ENCODE assay signal across 9 mouse cellular contexts in the genomic region with DNA sequence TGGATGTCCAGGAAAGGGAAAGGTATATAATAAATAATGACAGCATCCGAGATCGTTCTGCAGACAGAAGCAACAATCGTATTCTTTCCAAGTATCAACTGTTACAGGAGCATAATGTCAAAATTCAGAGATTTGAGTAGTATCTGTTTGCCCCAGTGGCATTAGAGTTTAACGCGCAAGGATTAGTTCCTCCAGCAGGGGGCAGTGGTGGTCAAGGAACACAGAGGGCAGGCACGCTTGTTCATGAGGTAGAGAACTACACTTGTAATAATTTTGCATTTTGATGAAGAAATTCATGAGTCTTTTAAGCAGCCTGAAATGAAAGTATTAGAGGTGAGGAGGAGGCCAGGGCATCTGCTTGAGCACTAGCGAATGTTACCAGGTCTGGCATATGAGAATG. TPM values are rescaled to one million over a fixed set of nuclear protein-coding genes. Genes with fewer than 3 reads are reported as not detected.
DNase-seq lines count a peak whose midpoint lies in the region; ATAC-seq and TF ChIP-seq lines count a peak whose summit lies in the region.
"Had no signal": no experiment of that assay in that cellular context is flagged by ENCODE, and none has a peak within 500 bp of the region (broad histone marks: within the 10 kb centered on the region; RNA-seq: fewer than 3 reads in every experiment).

No protein-coding gene starts in this region.

- no peak overlapping the region for H3K27ac ChIP-seq in midbrain, embryonic 10.5 days (replicated peaks)
- H3K27ac ChIP-seq in midbrain, embryonic 15.5 days = no peak overlapping the region
- no peak overlapping the region for H3K27ac ChIP-seq in cerebellum, adult 2 months (ENCODE audit: insufficient read depth, low read length)
- H3K27ac ChIP-seq in kidney, postnatal 0 days = no peak overlapping the region
- H3K27ac ChIP-seq in liver, postnatal 0 days (ENCODE audit: low read depth) = no peak overlapping the region
- H3K27ac ChIP-seq: embryonic facial prominence, embryonic 15.5 days had no signal

- H3K4me2 ChIP-seq in midbrain, embryonic 15.5 days = no peak overlapping the region
- no peak overlapping the region for H3K4me2 ChIP-seq in kidney, postnatal 0 days (ENCODE audit: low read length)
- no peak overlapping the region for H3K4me2 ChIP-seq in liver, postnatal 0 days (ENCODE audit: low read depth, low read length)
- H3K4me2 ChIP-seq: embryonic facial prominence, embryonic 15.5 days had no signal

- peak; percentile 96 for TF ChIP-seq CTCF in cerebellum, adult 2 months (IDR thresholded peaks at IDR 0.05; ENCODE audit: borderline replicate concordance, insufficient read depth, low read depth, low read length)
- peak; percentile 98 for TF ChIP-seq CTCF in kidney, postnatal 0 days (IDR thresholded peaks at IDR 0.05; ENCODE audit: low read depth)
- TF ChIP-seq CTCF in liver, postnatal 0 days (IDR thresholded peaks at IDR 0.05; ENCODE audit: low read depth) = peak; percentile 94

- H3K4me1 ChIP-seq in midbrain, embryonic 10.5 days = no peaks in the 10 kb centered on the region
- H3K4me1 ChIP-seq in midbrain, embryonic 15.5 days = no peaks in the 10 kb centered on the region
- no peaks in the 10 kb centered on the region; the same call in 1 of the 2 replicates for H3K4me1 ChIP-seq in cerebellum, adult 2 months (ENCODE audit: control insufficient read depth, insufficient read depth, low read length)
- H3K4me1 ChIP-seq in kidney, postnatal 0 days (replicated peaks; ENCODE audit: insufficient read depth, low read length) = no peaks in the 10 kb centered on the region
- no peaks in the 10 kb centered on the region for H3K4me1 ChIP-seq in liver, postnatal 0 days (ENCODE audit: insufficient read depth)
- H3K4me1 ChIP-seq: embryonic facial prominence, embryonic 15.5 days had no signal

- H3K9ac ChIP-seq in midbrain, embryonic 15.5 days = no peak overlapping the region
- H3K9ac ChIP-seq in kidney, postnatal 0 days (ENCODE audit: low read depth, low read length) = no peak overlapping the region
- H3K9ac ChIP-seq in liver, postnatal 0 days (replicated peaks) = no peak overlapping the region
- H3K9ac ChIP-seq: embryonic facial prominence, embryonic 15.5 days had no signal

- no peak overlapping the region for H3K4me3 ChIP-seq in midbrain, embryonic 10.5 days
- no peak overlapping the region for H3K4me3 ChIP-seq in midbrain, embryonic 15.5 days
- H3K4me3 ChIP-seq in cerebellum, adult 2 months (replicated peaks; ENCODE audit: insufficient read depth, low read depth, low read length) = no peak overlapping the region
- H3K4me3 ChIP-seq in kidney, postnatal 0 days (replicated peaks; ENCODE audit: low read depth, low read length) = no peak overlapping the region
- H3K4me3 ChIP-seq in liver, postnatal 0 days (ENCODE audit: low read depth, low read length) = no peak overlapping the region
- H3K4me3 ChIP-seq: embryonic facial prominence, embryonic 15.5 days had no signal

- H3K27me3 ChIP-seq in midbrain, embryonic 10.5 days (ENCODE audit: low read depth, poor library complexity, severe bottlenecking) = no peaks in the 10 kb centered on the region
- no peaks in the 10 kb centered on the region; the same call in 1 of the 2 replicates for H3K27me3 ChIP-seq in midbrain, embryonic 15.5 days (replicated peaks)
- H3K27me3 ChIP-seq in cerebellum, adult 2 months (ENCODE audit: control insufficient read depth, insufficient read depth, low read length) = no peaks in the 10 kb centered on the region
- H3K27me3 ChIP-seq in kidney, postnatal 0 days (ENCODE audit: insufficient read depth, low read length) = no peaks in the 10 kb centered on the region
- H3K27me3 ChIP-seq in liver, postnatal 0 days (ENCODE audit: insufficient read depth, low read length) = no peaks in the 10 kb centered on the region
- H3K27me3 ChIP-seq: embryonic facial prominence, embryonic 15.5 days had no signal

- WGBS in midbrain, embryonic 10.5 days = 10% methylated on average over 7 of the region's 7 CpGs
- WGBS in midbrain, embryonic 15.5 days = 8% methylated on average over 7 of the region's 7 CpGs
- 8% methylated on average over 7 of the region's 7 CpGs for WGBS in cerebellum, adult 2 months
- 10% methylated on average over 7 of the region's 7 CpGs for WGBS in kidney, postnatal 0 days
- 6% methylated on average over 7 of the region's 7 CpGs for WGBS in liver, postnatal 0 days (ENCODE audit: insufficient replicate concordance)

- H3K9me3 ChIP-seq in midbrain, embryonic 10.5 days (replicated peaks) = no peaks in the 10 kb centered on the region
- H3K9me3 ChIP-seq in midbrain, embryonic 15.5 days = no peaks in the 10 kb centered on the region
- no peaks in the 10 kb centered on the region for H3K9me3 ChIP-seq in kidney, postnatal 0 days (replicated peaks; ENCODE audit: low read length)
- no peaks in the 10 kb centered on the region for H3K9me3 ChIP-seq in liver, postnatal 0 days (ENCODE audit: low read length)
- H3K9me3 ChIP-seq: embryonic facial prominence, embryonic 15.5 days had no signal

- TF ChIP-seq EP300 in liver, postnatal 0 days (IDR thresholded peaks at IDR 0.05; ENCODE audit: low read depth) = no peak

- DNase-seq in midbrain, embryonic 10.5 days (ENCODE audit: low spot score) = peak; percentile 81
- peak; percentile 67 to 85 for DNase-seq in cerebellum, adult 2 months
- DNase-seq in kidney, postnatal 0 days (ENCODE audit: low spot score) = peak; percentile 84
- peak; percentile 89 for DNase-seq in liver, postnatal 0 days
- DNase-seq in ovary, postnatal 36 days (ENCODE audit: low spot score) = peak; percentile 73
- peak; percentile 72 to 81 for DNase-seq in thymus, postnatal 36 days

- no peaks in the 10 kb centered on the region for H3K36me3 ChIP-seq in midbrain, embryonic 10.5 days
- no peaks in the 10 kb centered on the region for H3K36me3 ChIP-seq in midbrain, embryonic 15.5 days (replicated peaks)
- H3K36me3 ChIP-seq in kidney, postnatal 0 days (ENCODE audit: insufficient read depth, low read length) = no peaks in the 10 kb centered on the region
- no peaks in the 10 kb centered on the region for H3K36me3 ChIP-seq in liver, postnatal 0 days (replicated peaks; ENCODE audit: insufficient read depth, low read length)
- H3K36me3 ChIP-seq: embryonic facial prominence, embryonic 15.5 days had no signal

- no peak for TF ChIP-seq POLR2A in cerebellum, adult 2 months (IDR thresholded peaks at IDR 0.05; ENCODE audit: borderline replicate concordance, insufficient read depth, low read length)

- ATAC-seq in midbrain, embryonic 15.5 days (replicated peaks) = no peak
- ATAC-seq in frontal cortex, adult (ENCODE audit: low TSS enrichment) = peak; percentile 73
- no peak for ATAC-seq in kidney, postnatal 0 days (replicated peaks; ENCODE audit: low FRiP score, low read depth)
- no peak for ATAC-seq in liver, postnatal 0 days

RNA-seq across cellular contexts. Expression of a gene that starts 15.6 kb away (rescaled TPM):
- 0.72 and 1.2 TPM in 2 replicates for polyA plus RNA-seq in midbrain, embryonic 10.5 days (2016; fragmentation: Nextera tagmentation; extraction: Ambion mirVana)
- 12.0 and 14.6 TPM in 2 replicates for polyA plus RNA-seq in midbrain, embryonic 15.5 days (2015; fragmentation: Nextera tagmentation; extraction: Ambion mirVana)
- 14.4 and 15.5 TPM in 2 replicates for polyA plus RNA-seq in cerebellum, adult 2 months (2012; rRNA removed)
- polyA plus RNA-seq in kidney, postnatal 0 days (2015; fragmentation: Nextera tagmentation; extraction: Ambion mirVana) = 1.3 and 1.4 TPM in 2 replicates
- polyA plus RNA-seq in liver, postnatal 0 days (2015; fragmentation: Nextera tagmentation; extraction: Ambion mirVana) = 0.19 and 0.27 TPM in 2 replicates
